Mouse (Mus musculus) midbrain, embryonic 16.5 days (tissue): ENCODE measurements around the gene Myh14. TPM values are rescaled to one million over a fixed set of nuclear protein-coding genes. Genes with fewer than 3 reads are reported as not detected.

Experiments used
- ATAC-seq: fragments of 200-750 bp; cut with Nextera tagmentation; 2 replicates; pipeline ENCODE4 v1.8.0; 2017; ENCODE audit warnings: moderate TSS enrichment
- H3K27ac ChIP-seq: fragments of 300-500 bp; sonication (generic); 2 replicates; pipeline ENCODE4 v1.5.1; 2014; ENCODE audit warnings: mild to moderate bottlenecking, low read length, mixed read lengths
- H3K27me3 ChIP-seq: fragments of 300-500 bp; sonication (generic); 2 replicates; pipeline ENCODE4 v1.6.1; 2014; ENCODE audit warnings: low read depth, low read length, mixed read lengths; ENCODE audit not compliant: control insufficient read depth, insufficient read depth
- H3K36me3 ChIP-seq: fragments of 300-500 bp; sonication (generic); 2 replicates; pipeline ENCODE4 v1.6.1; 2014; ENCODE audit warnings: mild to moderate bottlenecking, low read length, moderate library complexity, mixed read lengths; ENCODE audit not compliant: control insufficient read depth, insufficient read depth
- H3K4me1 ChIP-seq: fragments of 300-500 bp; sonication (generic); 2 replicates; pipeline ENCODE4 v1.6.1; 2014; ENCODE audit warnings: mild to moderate bottlenecking, low read length, mixed read lengths; ENCODE audit not compliant: control insufficient read depth, insufficient read depth
- H3K4me2 ChIP-seq: fragments of 300-500 bp; sonication (generic); 2 replicates; pipeline ENCODE4 v1.6.1; 2014; ENCODE audit warnings: mild to moderate bottlenecking, low read length, mixed read lengths
- H3K4me3 ChIP-seq: fragments of 300-500 bp; sonication (generic); 2 replicates; pipeline ENCODE4 v1.5.1; 2014; ENCODE audit warnings: low read depth, mild to moderate bottlenecking, low read length, moderate library complexity, mixed read lengths
- H3K9ac ChIP-seq: fragments of 300-500 bp; sonication (generic); 2 replicates; pipeline ENCODE4 v1.6.1; 2014; ENCODE audit warnings: low read depth, low read length, mixed read lengths
- H3K9me3 ChIP-seq: fragments of 300-500 bp; sonication (generic); replicated peaks from 2 replicates; pipeline ENCODE4 v1.6.1; 2014; ENCODE audit warnings: mild to moderate bottlenecking, low read length, mixed read lengths; ENCODE audit not compliant: control insufficient read depth, poor library complexity, severe bottlenecking
- WGBS: fragments of 180-500 bp; shearing (Covaris S2); extraction: QIAGEN DNeasy Blood & Tissue Kit; methylation state at CpG from one replicate; pipeline ENCODE4 v1.1.7; 2014; 5-methylcytosine and 5-hydroxymethylcytosine counted together
- polyA plus RNA-seq: library from polyadenylated mRNA; unstranded; fragments of >200 nt; fragmentation: Nextera tagmentation; extraction: Ambion mirVana; gene quantifications from 2 replicates; pipeline ENCODE4 v1.2.1, GENCODE M21; 2015

Gene Myh14
- polyA plus RNA-seq, 1 experiment from 2014 or later: 3.3 TPM

GRCm38 (mm10) chr7:44589149-44589548, 81.5 kb downstream of the Myh14 start:
- peak; percentile 31 for ATAC-seq
- Histone ChIP-seq H3K9ac (peak overlapping the region; percentile 47), H3K36me3 (no peaks in the 10 kb centered on the region), H3K9me3 (no peaks in the 10 kb centered on the region), H3K27me3 (peaks cover 5% of the 10 kb centered on the region), H3K4me1 (peaks cover 40% of the 10 kb centered on the region), H3K27ac (peak overlapping the region; percentile 60), H3K4me3 (peak overlapping the region; percentile 64), H3K4me2 (peak overlapping the region; percentile 86)
- under 1% methylated on average over 26 of the region's 33 CpGs for WGBS

DNA sequence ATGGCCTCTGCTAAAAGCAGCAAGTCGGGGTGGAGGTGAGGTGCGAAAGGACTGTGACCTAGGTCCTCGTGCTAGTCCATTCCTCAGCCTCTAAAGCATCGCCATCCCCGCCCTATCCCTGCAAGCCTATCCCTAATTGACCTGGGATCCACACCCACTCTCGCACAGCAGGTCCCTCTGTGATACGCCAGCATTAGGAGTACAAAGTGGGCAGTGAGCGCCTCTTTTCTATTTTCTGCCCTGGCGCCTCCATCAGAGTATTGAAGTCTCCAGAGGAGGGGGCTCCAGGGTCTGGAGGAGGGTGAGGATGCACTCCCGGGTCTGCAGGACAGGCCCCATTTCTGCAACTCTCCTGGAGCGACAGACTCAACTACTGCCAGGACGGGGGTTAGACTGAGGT, 82.3 kb downstream of the Myh14 start:
- H3K4me1 ChIP-seq: peaks cover 37% of the 10 kb centered on the region
- ATAC-seq: no peak
- H3K27me3 ChIP-seq: peaks cover 5% of the 10 kb centered on the region
- WGBS: 10% methylated on average over 12 of the region's 12 CpGs
- H3K4me3 ChIP-seq: peak overlapping the region; percentile 64
- H3K9ac ChIP-seq: peak overlapping the region; percentile 47
- H3K27ac ChIP-seq: peak overlapping the region; percentile 60; the same call in 1 of the 2 replicates
- H3K4me2 ChIP-seq: peak overlapping the region; percentile 86
- H3K36me3 ChIP-seq: no peaks in the 10 kb centered on the region
- no peaks in the 10 kb centered on the region for H3K9me3 ChIP-seq

- Histone ChIP-seq H3K36me3 (no peaks in the 10 kb centered on the region), H3K4me2 (peak overlapping the region; percentile 86), H3K27ac (no peak overlapping the region), H3K4me1 (peaks cover 31% of the 10 kb centered on the region), H3K9ac (peak overlapping the region; percentile 63), H3K27me3 (peaks cover 4% of the 10 kb centered on the region), H3K4me3 (peak overlapping the region; percentile 64), H3K9me3 (no peaks in the 10 kb centered on the region)
- 39% methylated on average over 6 of the region's 6 CpGs for WGBS
- no peak for ATAC-seq
Measured at GRCm38 (mm10) chr7:44587676-44588075, 83.0 kb downstream of the Myh14 start.

DNA sequence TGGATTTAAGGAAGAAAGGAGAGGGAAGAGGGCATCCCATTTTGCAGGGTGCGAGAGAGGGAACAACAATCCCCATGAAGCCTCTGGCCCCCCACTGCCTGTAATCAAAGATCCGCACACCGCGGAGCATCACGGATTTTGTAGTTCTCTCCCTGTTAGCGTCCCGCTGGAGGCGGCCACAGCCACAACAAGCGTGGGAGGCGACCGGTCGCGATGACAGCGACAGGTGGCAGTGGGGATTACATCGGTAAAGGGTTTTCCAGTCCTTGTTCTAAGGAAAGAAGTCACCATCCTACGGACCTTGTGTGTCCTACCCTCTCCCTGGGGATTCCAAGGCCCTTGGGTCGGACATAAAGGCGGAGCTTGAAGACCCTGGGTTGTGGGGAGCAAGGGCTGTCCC, 83.7 kb downstream of the Myh14 start:
- peaks cover 23% of the 10 kb centered on the region for H3K4me1 ChIP-seq
- H3K9me3 ChIP-seq: no peaks in the 10 kb centered on the region
- peak overlapping the region; percentile 64 for H3K4me3 ChIP-seq
- H3K27me3 ChIP-seq: peaks cover 2% of the 10 kb centered on the region
- peak overlapping the region; percentile 63 for H3K9ac ChIP-seq
- peak; percentile 44 for ATAC-seq
- peak overlapping the region; percentile 86 for H3K4me2 ChIP-seq
- H3K36me3 ChIP-seq: no peaks in the 10 kb centered on the region
- WGBS: under 1% methylated on average over 18 of the region's 18 CpGs
- H3K27ac ChIP-seq: peak overlapping the region; percentile 44; the same call in 1 of the 2 replicates

DNA sequence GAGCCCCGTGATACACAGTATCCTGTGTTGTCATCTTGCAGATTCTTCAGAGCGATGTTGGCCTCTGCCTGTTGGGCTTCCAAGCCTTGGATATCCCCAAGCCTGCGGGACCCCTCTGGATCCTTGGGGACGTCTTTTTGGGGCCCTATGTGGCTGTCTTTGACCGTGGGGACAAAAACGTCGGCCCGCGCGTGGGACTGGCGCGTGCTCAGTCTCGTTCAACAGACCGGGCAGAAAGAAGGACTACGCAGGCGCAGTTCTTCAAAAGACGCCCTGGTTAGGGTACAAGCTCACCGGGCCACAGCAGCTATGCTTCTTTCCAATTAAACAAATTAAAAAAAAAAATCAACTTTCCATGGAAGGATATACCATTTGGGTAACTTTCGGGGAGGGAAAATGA, 84.1 kb downstream of the Myh14 start:
- Histone ChIP-seq H3K4me3 (peak overlapping the region; percentile 64), H3K27ac (peak overlapping the region; percentile 44; the same call in 1 of the 2 replicates), H3K9ac (peak overlapping the region; percentile 63), H3K4me1 (peaks cover 19% of the 10 kb centered on the region), H3K36me3 (no peaks in the 10 kb centered on the region), H3K27me3 (no peaks in the 10 kb centered on the region), H3K9me3 (no peaks in the 10 kb centered on the region), H3K4me2 (peak overlapping the region; percentile 86)
- ATAC-seq: no peak
- 6% methylated on average over 19 of the region's 19 CpGs for WGBS

DNA sequence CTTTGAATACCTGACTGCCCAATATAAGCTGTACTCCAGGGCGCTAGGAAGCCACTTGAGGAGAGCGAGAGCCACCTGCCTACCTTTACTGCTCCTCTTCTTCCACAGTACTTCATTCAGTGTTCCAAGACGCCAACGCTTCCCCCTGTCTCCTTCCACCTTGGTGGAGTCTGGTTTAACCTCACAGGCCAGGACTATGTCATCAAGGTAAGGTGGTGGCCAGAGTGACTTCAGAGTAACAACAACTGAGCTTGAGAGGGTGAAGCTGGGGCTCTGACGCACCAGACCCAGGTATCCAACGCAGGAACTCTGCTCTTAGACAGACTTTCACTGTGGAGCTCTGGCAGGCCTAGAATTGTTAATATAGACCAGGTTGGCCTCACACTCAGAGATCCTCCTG, 85.0 kb downstream of the Myh14 start:
- no peaks in the 10 kb centered on the region for H3K27me3 ChIP-seq
- H3K4me2 ChIP-seq: no peak overlapping the region
- 91% methylated on average over 6 of the region's 6 CpGs for WGBS
- no peaks in the 10 kb centered on the region for H3K9me3 ChIP-seq
- no peak overlapping the region for H3K4me3 ChIP-seq
- H3K27ac ChIP-seq: no peak overlapping the region
- peaks cover 17% of the 10 kb centered on the region for H3K4me1 ChIP-seq
- no peak overlapping the region for H3K9ac ChIP-seq
- no peaks in the 10 kb centered on the region for H3K36me3 ChIP-seq
- no peak for ATAC-seq

GRCm38 (mm10) chr7:44584921-44585320, 85.7 kb downstream of the Myh14 start:
- Histone ChIP-seq H3K27ac (no peak overlapping the region), H3K27me3 (no peaks in the 10 kb centered on the region), H3K36me3 (no peaks in the 10 kb centered on the region), H3K4me2 (no peak overlapping the region), H3K9ac (no peak overlapping the region), H3K4me3 (no peak overlapping the region), H3K9me3 (no peaks in the 10 kb centered on the region), H3K4me1 (peaks cover 15% of the 10 kb centered on the region)
- no peak for ATAC-seq
- WGBS: 91% methylated on average over 6 of the region's 6 CpGs

DNA sequence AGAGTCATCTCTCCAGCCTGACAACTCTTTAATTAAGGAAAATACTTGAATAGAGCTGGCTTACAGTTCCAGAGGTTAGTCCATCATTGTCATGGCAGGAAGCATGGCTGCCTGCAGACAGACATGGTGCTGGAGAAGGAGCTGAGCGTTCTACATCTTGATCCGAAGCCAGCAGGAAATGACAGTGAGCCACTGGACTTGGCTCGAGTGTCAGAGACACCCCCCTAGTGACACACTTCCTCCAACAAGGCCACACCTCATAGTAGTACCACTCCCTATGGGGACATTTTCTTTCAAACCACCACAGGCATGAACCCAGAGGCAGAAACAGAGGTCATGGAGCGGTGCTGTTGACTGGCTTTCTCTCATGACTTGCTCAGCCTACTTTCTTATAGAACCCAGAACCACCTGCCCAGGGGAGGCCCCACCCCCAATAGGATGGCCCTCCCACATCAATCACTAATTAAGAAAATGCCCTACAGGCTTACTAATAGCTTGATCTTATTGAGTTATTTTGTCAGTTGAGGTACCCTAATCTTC, 86.3 kb downstream of the Myh14 start:
- 88% methylated on average over 4 of the region's 4 CpGs for WGBS
- Histone ChIP-seq H3K9ac (no peak overlapping the region), H3K36me3 (no peaks in the 10 kb centered on the region), H3K9me3 (no peaks in the 10 kb centered on the region), H3K4me2 (no peak overlapping the region), H3K4me3 (no peak overlapping the region), H3K27ac (no peak overlapping the region), H3K27me3 (no peaks in the 10 kb centered on the region), H3K4me1 (peaks cover 10% of the 10 kb centered on the region)
- no peak for ATAC-seq

GRCm38 (mm10) chr7:44583146-44583545, 87.5 kb downstream of the Myh14 start:
- no peak for ATAC-seq
- H3K4me1 ChIP-seq: peaks cover 7% of the 10 kb centered on the region
- no peak overlapping the region for H3K4me2 ChIP-seq
- 88% methylated on average over 1 of the region's 1 CpGs for WGBS
- no peaks in the 10 kb centered on the region for H3K9me3 ChIP-seq
- H3K27me3 ChIP-seq: no peaks in the 10 kb centered on the region
- no peak overlapping the region for H3K4me3 ChIP-seq
- no peak overlapping the region for H3K9ac ChIP-seq
- H3K36me3 ChIP-seq: no peaks in the 10 kb centered on the region
- no peak overlapping the region for H3K27ac ChIP-seq
